ENCODE assay signal across 21 mouse cellular contexts in genomic region chr9:100094956-100095558, GRCm38 (mm10).
A peak's percentile ranks its signal among the peaks of the same experiment; 100 is the strongest.
DNase-seq lines count a peak whose midpoint lies in the region; ATAC-seq lines count a peak whose summit lies in the region.
"Had no signal": no experiment of that assay in that cellular context is flagged by ENCODE, and none has a peak within 500 bp of the region (broad histone marks: within the 10 kb centered on the region; RNA-seq: fewer than 3 reads in every experiment).

No protein-coding gene starts in this region.

- peak; percentile 20; the same call in 1 of the 2 replicates for ATAC-seq in lung, embryonic 16.5 days (ENCODE audit: low read depth)
- 0 out of 2 replicates have a peak, but pooled peaks have one; percentile 43 for ATAC-seq in embryonic facial prominence, embryonic 13.5 days (ENCODE audit: insufficient number of reproducible peaks, insufficient read depth, low FRiP score, low TSS enrichment, low read depth)
- ATAC-seq in limb, embryonic 11.5 days (ENCODE audit: insufficient number of reproducible peaks, low FRiP score, low TSS enrichment, low read depth), result peak; percentile 55
- peak; percentile 73 for ATAC-seq in stomach, embryonic 15.5 days (ENCODE audit: insufficient read depth, low FRiP score, low read depth)
- no peak for ATAC-seq in kidney, embryonic 15.5 days (replicated peaks; ENCODE audit: low FRiP score)
- ATAC-seq: Patski had no signal

- no peak overlapping the region for H3K9ac ChIP-seq in lung, embryonic 16.5 days (ENCODE audit: low read length)
- no peak overlapping the region for H3K9ac ChIP-seq in embryonic facial prominence, embryonic 13.5 days
- H3K9ac ChIP-seq in limb, embryonic 11.5 days (ENCODE audit: low read length), result no peak overlapping the region
- H3K9ac ChIP-seq in stomach, embryonic 15.5 days, result no peak overlapping the region
- H3K9ac ChIP-seq in kidney, embryonic 15.5 days, result no peak overlapping the region
- H3K9ac ChIP-seq: heart, embryonic 13.5 days; hindbrain, embryonic 14.5 days; liver, embryonic 14.5 days; neural tube, embryonic 15.5 days had no signal

- no peaks in the 10 kb centered on the region for H3K4me1 ChIP-seq in lung, embryonic 16.5 days (replicated peaks; ENCODE audit: control insufficient read depth, insufficient read depth, low read length)
- peaks cover 8% of the 10 kb centered on the region for H3K4me1 ChIP-seq in embryonic facial prominence, embryonic 13.5 days
- peaks cover 7% of the 10 kb centered on the region; the same call in 1 of the 2 replicates for H3K4me1 ChIP-seq in limb, embryonic 11.5 days (ENCODE audit: control insufficient read depth, insufficient read depth, low read length)
- no peaks in the 10 kb centered on the region for H3K4me1 ChIP-seq in stomach, embryonic 15.5 days
- H3K4me1 ChIP-seq in kidney, embryonic 15.5 days, result no peaks in the 10 kb centered on the region
- H3K4me1 ChIP-seq: heart, embryonic 13.5 days; neural tube, embryonic 15.5 days had no signal

- H3K9me3 ChIP-seq in lung, embryonic 16.5 days (ENCODE audit: control insufficient read depth, low read length), result no peaks in the 10 kb centered on the region
- no peaks in the 10 kb centered on the region for H3K9me3 ChIP-seq in embryonic facial prominence, embryonic 13.5 days
- H3K9me3 ChIP-seq in limb, embryonic 11.5 days (ENCODE audit: control insufficient read depth, low read length), result no peaks in the 10 kb centered on the region
- no peaks in the 10 kb centered on the region for H3K9me3 ChIP-seq in stomach, embryonic 15.5 days
- H3K9me3 ChIP-seq in kidney, embryonic 15.5 days (replicated peaks), result no peaks in the 10 kb centered on the region
- H3K9me3 ChIP-seq: heart, embryonic 13.5 days; neural tube, embryonic 15.5 days had no signal

- no peaks in the 10 kb centered on the region for H3K36me3 ChIP-seq in lung, embryonic 16.5 days (ENCODE audit: control insufficient read depth, insufficient read depth, low read length)
- H3K36me3 ChIP-seq in embryonic facial prominence, embryonic 13.5 days, result no peaks in the 10 kb centered on the region
- H3K36me3 ChIP-seq in limb, embryonic 11.5 days (ENCODE audit: control insufficient read depth, insufficient read depth, low read length), result no peaks in the 10 kb centered on the region
- no peaks in the 10 kb centered on the region for H3K36me3 ChIP-seq in stomach, embryonic 15.5 days
- no peaks in the 10 kb centered on the region for H3K36me3 ChIP-seq in kidney, embryonic 15.5 days
- H3K36me3 ChIP-seq: heart, embryonic 13.5 days; neural tube, embryonic 15.5 days had no signal

- DNase-seq in lung, postnatal 10 days, result no peak
- peak; percentile 21 for DNase-seq in limb, embryonic 11.5 days (ENCODE audit: low spot score)
- DNase-seq in adrenal gland, adult 8-10 months, result no peak
- DNase-seq: adrenal gland, postnatal 14 days; cerebellum, postnatal 14 days; gastrocnemius, postnatal 10 days; heart, adult 11 months; kidney, adult 8-10 months; kidney, postnatal 25 days; left cerebral cortex, postnatal 4 days; right cerebral cortex, postnatal 25 days had no signal

- H3K27me3 ChIP-seq in lung, embryonic 16.5 days (ENCODE audit: control insufficient read depth, insufficient read depth, low read depth, low read length), result no peaks in the 10 kb centered on the region
- H3K27me3 ChIP-seq in embryonic facial prominence, embryonic 13.5 days, result no peaks in the 10 kb centered on the region
- no peaks in the 10 kb centered on the region for H3K27me3 ChIP-seq in limb, embryonic 11.5 days (ENCODE audit: control insufficient read depth, insufficient read depth, low read length)
- H3K27me3 ChIP-seq in stomach, embryonic 15.5 days (replicated peaks), result no peaks in the 10 kb centered on the region
- no peaks in the 10 kb centered on the region for H3K27me3 ChIP-seq in kidney, embryonic 15.5 days
- H3K27me3 ChIP-seq: heart, embryonic 13.5 days had no signal

- no peak overlapping the region for H3K27ac ChIP-seq in lung, embryonic 16.5 days (ENCODE audit: low read length)
- no peak overlapping the region for H3K27ac ChIP-seq in embryonic facial prominence, embryonic 13.5 days
- H3K27ac ChIP-seq in limb, embryonic 11.5 days (replicated peaks; ENCODE audit: low read depth, low read length), result peak overlapping the region; percentile 14; the same call in 1 of the 2 replicates
- no peak overlapping the region for H3K27ac ChIP-seq in stomach, embryonic 15.5 days
- no peak overlapping the region for H3K27ac ChIP-seq in kidney, embryonic 15.5 days
- H3K27ac ChIP-seq: heart, embryonic 13.5 days; hindbrain, embryonic 14.5 days; liver, embryonic 14.5 days; neural tube, embryonic 15.5 days had no signal

- H3K4me3 ChIP-seq in lung, embryonic 16.5 days (ENCODE audit: low read length), result no peak overlapping the region
- no peak overlapping the region for H3K4me3 ChIP-seq in embryonic facial prominence, embryonic 13.5 days
- H3K4me3 ChIP-seq in limb, embryonic 11.5 days (ENCODE audit: low read depth, low read length), result no peak overlapping the region
- H3K4me3 ChIP-seq in stomach, embryonic 15.5 days (replicated peaks), result no peak overlapping the region
- H3K4me3 ChIP-seq in kidney, embryonic 15.5 days (replicated peaks), result no peak overlapping the region
- H3K4me3 ChIP-seq: erythroblast, embryonic 14.5 days; heart, embryonic 13.5 days; neural tube, embryonic 15.5 days had no signal

- H3K4me2 ChIP-seq in lung, embryonic 16.5 days (ENCODE audit: low read depth, low read length), result no peak overlapping the region
- peak overlapping the region; percentile 14; the same call in 1 of the 2 replicates for H3K4me2 ChIP-seq in embryonic facial prominence, embryonic 13.5 days
- no peak overlapping the region for H3K4me2 ChIP-seq in limb, embryonic 11.5 days (ENCODE audit: low read depth, severe bottlenecking)
- no peak overlapping the region for H3K4me2 ChIP-seq in stomach, embryonic 15.5 days
- H3K4me2 ChIP-seq in kidney, embryonic 15.5 days, result no peak overlapping the region
- H3K4me2 ChIP-seq: heart, embryonic 13.5 days; hindbrain, embryonic 14.5 days; neural tube, embryonic 15.5 days had no signal

- 39% methylated on average over 6 of the region's 6 CpGs for WGBS in lung, embryonic 16.5 days
- WGBS in embryonic facial prominence, embryonic 13.5 days, result 47% methylated on average over 6 of the region's 6 CpGs
- 71% methylated on average over 6 of the region's 6 CpGs for WGBS in limb, embryonic 11.5 days
- 39% methylated on average over 6 of the region's 6 CpGs for WGBS in stomach, embryonic 15.5 days
- 69% methylated on average over 6 of the region's 6 CpGs for WGBS in kidney, embryonic 15.5 days
